Mouse (Mus musculus) heart, postnatal 14 days (tissue): Measurements from ENCODE around the gene Tssc4. TPM values are rescaled to one million over a fixed set of nuclear protein-coding genes. Genes with fewer than 3 reads are reported as not detected.

Experiments
- DNase-seq, 2 experiments: peaks; one replicate each; pipeline ENCODE4 v3.0.0; 2021 to 2022
- intact Hi-C: fragments of 180-260 bp; cut with DNase I; formaldehyde crosslinking; loops from one replicate; pipeline ENCODE4 v1.15.1; 2025
- total RNA-seq, 2 experiments: library from RNA; stranded (reverse); gene quantifications; 2 replicates each; pipeline ENCODE4 v1.2.3; 2021

Tssc4 gene
- total RNA-seq, 2 experiments from 2014 or later: 19.0 to 20.7 TPM

GRCm38 (mm10) chr7:143065692-143066091 is 3.4 kb upstream of the Tssc4 start:
- intact Hi-C loops: no loop called here
- DNase-seq: no peak

- DNase-seq: no peak
- intact Hi-C loops: no loop called here
Measured at GRCm38 (mm10) chr7:143067469-143067868, 1.6 kb upstream of the Tssc4 start.

GRCm38 (mm10) chr7:143067897-143068296 is 1.2 kb upstream of the Tssc4 start:
- intact Hi-C loops: no loop called here

GRCm38 (mm10) chr7:143068316-143068881 is 650 bp upstream of the Tssc4 start:
- DNase-seq: peak in 1 of 2 experiments; percentile 31

More at GRCm38 (mm10) chr7:143067897-143068296, 1.2 kb upstream of the Tssc4 start:
- no peak for DNase-seq

GRCm38 (mm10) chr7:143069751-143070400 is 827 bp downstream of the Tssc4 start:
- DNase-seq: peak in 1 of 2 experiments; percentile 25
- intact Hi-C loops: loop anchor here (5.0 kb wide), 1 partner anchor 63 kb away; the partner anchor contains the start of gene Tspan32

More at GRCm38 (mm10) chr7:143068316-143068881, 650 bp upstream of the Tssc4 start:
- intact Hi-C loops: no loop called here

- DNase-seq: no peak
- intact Hi-C loops: loop anchor here (5.0 kb wide), 1 partner anchor 63 kb away; the partner anchor contains the start of gene Tspan32
Measured at GRCm38 (mm10) chr7:143070506-143071070, 1.5 kb downstream of the Tssc4 start.

GRCm38 (mm10) chr7:143072605-143073004 is 3.6 kb downstream of the Tssc4 start:
- intact Hi-C loops: loop anchor here (5.0 kb wide), 1 partner anchor 65 kb away; the partner anchor contains the start of gene Tspan32
- no peak for DNase-seq

- peak in 1 of 2 experiments; percentile 40 for DNase-seq
- intact Hi-C loops: loop anchor here (5.0 kb wide), 1 partner anchor 66 kb away; the partner anchor contains the start of gene Tspan32
Measured at GRCm38 (mm10) chr7:143073086-143073485, 4.0 kb downstream of the Tssc4 start.

GRCm38 (mm10) chr7:143075394-143075793 is 6.3 kb downstream of the Tssc4 start:
- intact Hi-C loops: no loop called here
- DNase-seq: no peak

- DNase-seq: no peak
- intact Hi-C loops: no loop called here
Measured at GRCm38 (mm10) chr7:143077351-143077750, 8.3 kb downstream of the Tssc4 start.

- no peak for DNase-seq
- intact Hi-C loops: no loop called here
Measured at GRCm38 (mm10) chr7:143082024-143082423, 13.0 kb downstream of the Tssc4 start.

- intact Hi-C loops: no loop called here
- no peak for DNase-seq
Measured at GRCm38 (mm10) chr7:143083708-143084107, 14.7 kb downstream of the Tssc4 start.

- intact Hi-C loops: loop anchor here (1.0 to 2.0 kb wide), 3 partner anchors 78 to 192 kb away; no protein-coding TSS in a partner anchor
- peak; percentile 78 to 89 for DNase-seq
Measured at GRCm38 (mm10) chr7:143086366-143086765, 17.3 kb downstream of the Tssc4 start.

- intact Hi-C loops: loop anchor here (2.0 kb wide), 2 partner anchors 168 to 192 kb away; no protein-coding TSS in a partner anchor
- peak; percentile 59 to 72 for DNase-seq
Measured at GRCm38 (mm10) chr7:143087070-143087579, 18.1 kb downstream of the Tssc4 start.

GRCm38 (mm10) chr7:143093847-143094246 is 24.8 kb downstream of the Tssc4 start:
- DNase-seq: no peak
- intact Hi-C loops: loop anchor here (1.0 to 2.0 kb wide), 2 partner anchors 58 to 373 kb away; no protein-coding TSS in a partner anchor

GRCm38 (mm10) chr7:143094592-143095553 is 25.8 kb downstream of the Tssc4 start, which contains the start of gene Trpm5:
Gene Trpm5 (minus strand): TSS chr7:143094642.
- peak; percentile 78 to 87 for DNase-seq
- intact Hi-C loops: loop anchor here (1.0 to 2.0 kb wide), 3 partner anchors 43 to 372 kb away; no protein-coding TSS in a partner anchor

GRCm38 (mm10) chr7:143095554-143095907 is 26.5 kb downstream of the Tssc4 start:
- intact Hi-C loops: loop anchor here (1.0 to 2.0 kb wide), 2 partner anchors 43 to 371 kb away; no protein-coding TSS in a partner anchor
- DNase-seq: no peak

GRCm38 (mm10) chr7:143100759-143101158 is 31.7 kb downstream of the Tssc4 start:
- intact Hi-C loops: no loop called here
- peak; percentile 30 to 45 for DNase-seq

- intact Hi-C loops: no loop called here
- no peak for DNase-seq
Measured at GRCm38 (mm10) chr7:143105258-143105897, 36.3 kb downstream of the Tssc4 start.
